Mouse (Mus musculus) cerebellum, adult 11-12 months (tissue): ENCODE results near the gene Tox3.

ENCODE experiments used
- DNase-seq: peaks from one replicate; pipeline ENCODE4 v3.0.0; 2022

Tox3 gene

DNA sequence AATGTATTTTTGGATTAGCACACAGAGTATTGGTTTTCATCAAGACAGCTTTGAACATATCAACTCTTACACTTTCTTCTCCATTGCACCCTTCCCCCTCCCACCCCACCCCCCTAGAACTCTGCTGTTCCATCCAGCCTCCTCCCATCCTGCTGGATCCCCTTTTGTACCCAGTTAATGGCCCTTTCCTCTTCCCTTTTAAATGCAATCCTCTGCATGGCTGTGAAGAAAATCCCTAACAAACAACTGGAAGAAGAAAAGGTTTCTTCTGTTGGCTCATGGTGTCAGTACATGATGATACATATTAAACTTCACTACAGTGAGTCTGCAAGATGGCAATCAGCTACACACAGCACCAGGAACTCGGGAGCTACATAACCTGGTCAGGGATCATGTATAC, 124.0 kb downstream of the Tox3 start:
- DNase-seq = no peak

DNA sequence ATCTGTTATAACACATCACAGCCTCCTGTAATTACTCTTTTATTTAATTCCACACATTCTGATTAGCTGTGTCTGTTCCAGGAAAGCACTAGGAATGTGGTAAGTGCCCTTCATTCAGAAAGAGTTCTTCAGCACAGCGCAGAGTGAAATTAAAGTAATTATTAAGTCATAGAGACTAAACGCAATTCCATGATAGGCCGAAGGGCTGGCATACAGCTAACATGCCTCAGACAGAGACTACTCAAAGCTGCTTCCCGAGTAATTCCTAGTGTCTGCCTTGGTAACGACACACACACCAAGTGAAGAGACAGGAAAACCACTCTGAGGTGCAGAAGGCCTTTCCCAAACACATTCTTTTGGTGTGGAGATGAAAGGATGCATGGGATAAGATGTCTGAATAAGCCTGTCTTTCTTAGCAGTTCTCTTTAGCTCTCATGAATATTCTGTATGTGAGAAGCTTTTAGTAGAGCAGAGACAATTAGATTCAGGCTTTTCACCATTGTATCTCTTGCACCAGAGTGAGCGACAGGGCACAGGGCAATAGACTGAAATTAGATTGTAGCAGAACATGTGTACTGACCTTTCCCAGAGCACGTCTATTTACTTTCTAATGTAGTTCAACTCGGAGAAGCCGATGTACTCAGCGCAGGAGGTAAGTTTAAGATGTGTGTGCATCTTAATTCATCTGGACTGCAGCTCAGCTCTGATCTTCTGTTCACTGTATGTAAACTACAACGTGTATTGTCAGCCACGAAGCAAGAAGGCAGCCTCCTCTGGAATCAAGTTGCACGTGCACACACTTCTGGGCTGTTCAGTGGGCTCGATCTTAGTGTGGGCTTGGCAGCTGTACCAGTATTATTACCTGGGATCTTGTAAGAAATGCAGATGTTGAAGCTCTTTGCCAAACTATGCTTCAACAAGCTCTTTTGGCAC, 138.8 kb downstream of the Tox3 start:
- DNase-seq = no peak
